Mouse (Mus musculus): ENCODE results near the gene Foxj2. TPM values are rescaled to one million over a fixed set of nuclear protein-coding genes. Genes with fewer than 3 reads are reported as not detected.

The Foxj2 gene
- polyA plus RNA-seq, 1 experiment from 2014 or later = 5.5 TPM

- H3K9ac ChIP-seq = peak within 1 kb of the TSS; percentile 68
- H3K4me1 ChIP-seq = peaks cover 4% of the 10 kb centered on the region; the same call in 1 of the 2 replicates
- WGBS = under 1% methylated on average over 46 of the region's 46 CpGs
- no peaks in the 10 kb centered on the region for H3K36me3 ChIP-seq
- peak; percentile 67 for ATAC-seq (ENCODE audit: low FRiP score, low read depth)
- H3K27me3 ChIP-seq (replicated peaks) = peaks cover 19% of the 10 kb centered on the region
- H3K4me2 ChIP-seq (replicated peaks) = peak within 1 kb of the TSS; percentile 95
- H3K4me3 ChIP-seq = peak within 1 kb of the TSS; percentile 51
- H3K27ac ChIP-seq = no peak within 1 kb of the TSS
- H3K9me3 ChIP-seq = no peaks in the 10 kb centered on the region
Measured at GRCm38 (mm10) chr6:122801301-122801800, 18.4 kb upstream of the Foxj2 start, which contains the start of gene Slc2a3. Gene Slc2a3, minus strand, starts transcription at chr6:122801640.

GRCm38 (mm10) chr6:122801801-122802514 is 17.8 kb upstream of the Foxj2 start:
- ATAC-seq (ENCODE audit: low FRiP score, low read depth) = peak; percentile 77
- 3% methylated on average over 34 of the region's 34 CpGs for WGBS
- Histone ChIP-seq H3K36me3 (no peaks in the 10 kb centered on the region), H3K9ac (peak overlapping the region; percentile 68), H3K4me2 (replicated peaks) (peak overlapping the region; percentile 95), H3K27me3 (replicated peaks) (peaks cover 19% of the 10 kb centered on the region), H3K27ac (no peak overlapping the region), H3K9me3 (no peaks in the 10 kb centered on the region), H3K4me1 (peaks cover 4% of the 10 kb centered on the region; the same call in 1 of the 2 replicates), H3K4me3 (peak overlapping the region; percentile 51)

- no peak overlapping the region for H3K9ac ChIP-seq
- 34% methylated on average over 5 of the region's 5 CpGs for WGBS
- H3K4me1 ChIP-seq = peaks cover 4% of the 10 kb centered on the region; the same call in 1 of the 2 replicates
- no peaks in the 10 kb centered on the region for H3K36me3 ChIP-seq
- H3K27me3 ChIP-seq (replicated peaks) = peaks cover 19% of the 10 kb centered on the region
- no peak overlapping the region for H3K4me3 ChIP-seq
- ATAC-seq (ENCODE audit: low FRiP score, low read depth) = no peak
- no peaks in the 10 kb centered on the region for H3K9me3 ChIP-seq
- no peak overlapping the region for H3K27ac ChIP-seq
- no peak overlapping the region for H3K4me2 ChIP-seq (replicated peaks)
Measured at GRCm38 (mm10) chr6:122804418-122804817, 15.3 kb upstream of the Foxj2 start.

DNA sequence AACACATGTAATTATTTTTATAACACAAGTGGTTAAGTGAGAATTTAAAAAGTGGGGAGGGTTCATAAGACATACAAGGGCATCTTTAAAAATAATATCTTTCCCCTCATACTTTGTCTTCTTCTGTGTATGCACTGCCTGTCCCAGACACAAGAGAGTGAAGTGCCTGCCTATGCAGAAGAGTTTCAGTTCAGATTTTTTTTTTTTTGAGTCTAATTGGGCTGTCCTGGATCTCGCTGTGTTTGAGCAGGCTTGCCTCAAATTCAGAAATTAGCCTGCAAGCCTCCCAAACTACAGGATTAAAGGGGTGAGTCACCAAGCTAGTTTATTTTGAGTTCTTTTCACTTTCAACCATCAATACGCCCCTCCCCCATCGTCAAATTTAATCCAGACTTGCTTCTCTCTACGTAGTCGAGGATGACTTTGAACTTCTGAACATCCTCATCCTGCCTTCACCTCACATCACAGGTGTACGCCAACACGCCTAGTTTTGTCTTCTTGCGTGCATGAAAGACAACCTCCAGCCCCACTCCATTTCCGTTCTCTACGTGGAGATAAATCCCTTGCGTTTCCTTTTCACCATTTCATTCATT is 9.6 kb upstream of the Foxj2 start:
- H3K27ac ChIP-seq = peak overlapping the region; percentile 65
- ATAC-seq (ENCODE audit: low FRiP score, low read depth) = peak; percentile 0; the same call in 1 of the 2 replicates
- H3K4me3 ChIP-seq = peak overlapping the region; percentile 70
- 2% methylated on average over 11 of the region's 11 CpGs for WGBS
- H3K27me3 ChIP-seq (replicated peaks) = no peaks in the 10 kb centered on the region
- no peaks in the 10 kb centered on the region for H3K9me3 ChIP-seq
- no peaks in the 10 kb centered on the region for H3K4me1 ChIP-seq
- peak overlapping the region; percentile 45 for H3K9ac ChIP-seq
- H3K36me3 ChIP-seq = no peaks in the 10 kb centered on the region
- peak overlapping the region; percentile 63 for H3K4me2 ChIP-seq (replicated peaks)

GRCm38 (mm10) chr6:122810615-122811279 is 9.0 kb upstream of the Foxj2 start:
- H3K27me3 ChIP-seq (replicated peaks) = no peaks in the 10 kb centered on the region
- H3K27ac ChIP-seq = peak overlapping the region; percentile 97
- peak overlapping the region; percentile 90 for H3K9ac ChIP-seq
- H3K4me1 ChIP-seq = no peaks in the 10 kb centered on the region
- WGBS = under 1% methylated on average over 30 of the region's 30 CpGs
- H3K9me3 ChIP-seq = no peaks in the 10 kb centered on the region
- peak overlapping the region; percentile 70 for H3K4me3 ChIP-seq
- H3K36me3 ChIP-seq = no peaks in the 10 kb centered on the region
- peak; percentile 100 for ATAC-seq (ENCODE audit: low FRiP score, low read depth)
- H3K4me2 ChIP-seq (replicated peaks) = peak overlapping the region; percentile 63

GRCm38 (mm10) chr6:122811280-122811652 is 8.4 kb upstream of the Foxj2 start:
- no peaks in the 10 kb centered on the region for H3K27me3 ChIP-seq (replicated peaks)
- no peaks in the 10 kb centered on the region for H3K36me3 ChIP-seq
- no peaks in the 10 kb centered on the region for H3K4me1 ChIP-seq
- ATAC-seq (ENCODE audit: low FRiP score, low read depth) = peak; percentile 95
- under 1% methylated on average over 38 of the region's 38 CpGs for WGBS
- peak overlapping the region; percentile 97 for H3K27ac ChIP-seq
- H3K9ac ChIP-seq = peak overlapping the region; percentile 90
- peak overlapping the region; percentile 70 for H3K4me3 ChIP-seq
- H3K4me2 ChIP-seq (replicated peaks) = peak overlapping the region; percentile 63
- H3K9me3 ChIP-seq = no peaks in the 10 kb centered on the region

DNA sequence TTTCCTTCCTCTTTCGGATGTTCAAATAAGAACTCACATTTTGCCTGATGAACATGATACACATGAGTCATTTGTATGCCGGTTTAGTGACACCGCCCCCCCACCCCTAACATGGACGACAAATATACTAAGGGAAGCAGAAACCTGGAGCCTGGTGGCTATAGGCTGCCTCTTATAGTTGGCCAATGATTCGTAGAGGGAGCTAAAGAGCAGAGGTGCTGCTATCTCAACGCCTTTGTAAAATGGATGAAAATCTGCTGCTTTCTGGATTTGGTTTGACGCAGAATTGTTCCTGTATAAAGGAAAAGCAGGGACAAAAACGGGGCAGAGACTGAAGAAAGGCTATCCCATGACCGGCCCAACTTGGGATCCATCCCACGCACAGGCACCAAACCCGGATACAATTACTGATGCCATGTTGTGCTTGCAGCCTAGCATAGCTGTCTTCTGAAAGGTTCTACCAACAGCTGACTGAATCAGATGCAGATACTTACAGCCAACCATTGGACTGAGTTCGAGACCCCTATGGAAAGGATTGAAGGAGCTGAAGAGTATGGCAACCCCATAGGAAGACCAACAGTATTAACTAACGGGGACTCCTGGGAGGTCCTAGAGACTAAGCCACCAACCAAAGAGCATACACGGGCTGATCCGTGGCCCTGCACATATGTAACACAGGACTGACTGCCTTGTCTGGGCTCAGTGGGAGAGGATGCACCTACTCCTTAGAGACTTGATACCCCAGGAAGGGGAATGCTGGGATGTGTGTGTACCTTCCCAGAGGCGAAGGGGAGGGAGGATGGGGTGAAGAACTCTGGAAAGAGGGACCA is 7.7 kb upstream of the Foxj2 start:
- Histone ChIP-seq H3K36me3 (no peaks in the 10 kb centered on the region), H3K4me1 (no peaks in the 10 kb centered on the region), H3K9me3 (no peaks in the 10 kb centered on the region), H3K9ac (0 out of 2 replicates have a peak overlapping the region, but pooled peaks have one; percentile 90), H3K27ac (peak overlapping the region; percentile 65; the same call in 1 of the 2 replicates), H3K4me3 (peak overlapping the region; percentile 70), H3K4me2 (replicated peaks) (peak overlapping the region; percentile 63), H3K27me3 (replicated peaks) (no peaks in the 10 kb centered on the region)
- ATAC-seq (ENCODE audit: low FRiP score, low read depth) = 0 out of 2 replicates have a peak, but pooled peaks have one; percentile 25
- 29% methylated on average over 16 of the region's 16 CpGs for WGBS

- no peak for ATAC-seq (ENCODE audit: low FRiP score, low read depth)
- Histone ChIP-seq H3K9me3 (no peaks in the 10 kb centered on the region), H3K9ac (no peak overlapping the region), H3K27me3 (replicated peaks) (no peaks in the 10 kb centered on the region), H3K4me3 (no peak overlapping the region), H3K27ac (no peak overlapping the region), H3K36me3 (no peaks in the 10 kb centered on the region), H3K4me2 (replicated peaks) (no peak overlapping the region), H3K4me1 (no peaks in the 10 kb centered on the region)
- 92% methylated on average over 4 of the region's 4 CpGs for WGBS
Measured at GRCm38 (mm10) chr6:122812716-122813115, 7.0 kb upstream of the Foxj2 start.

DNA sequence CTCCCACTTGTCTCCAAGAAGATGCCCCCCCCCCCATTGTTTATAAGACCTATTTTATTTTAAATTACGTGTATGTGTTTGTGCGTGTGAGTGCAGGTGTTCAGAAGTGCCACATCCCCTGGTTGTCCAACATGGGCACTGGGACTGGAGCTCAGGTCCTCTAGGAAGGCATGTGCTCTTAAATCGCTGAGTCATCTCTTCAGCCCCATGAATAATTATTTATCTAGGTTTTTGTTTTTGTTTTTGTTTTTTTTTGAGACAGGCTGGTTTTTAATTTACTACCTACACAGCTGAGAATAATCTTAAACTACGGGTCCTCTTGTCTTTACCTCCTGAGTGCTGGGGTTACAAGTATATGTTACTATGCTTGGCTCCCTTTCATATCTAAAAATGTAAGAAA is 6.1 kb upstream of the Foxj2 start:
- no peak overlapping the region for H3K9ac ChIP-seq
- H3K4me1 ChIP-seq = no peaks in the 10 kb centered on the region
- H3K36me3 ChIP-seq = no peaks in the 10 kb centered on the region
- H3K4me2 ChIP-seq (replicated peaks) = no peak overlapping the region
- no peaks in the 10 kb centered on the region for H3K27me3 ChIP-seq (replicated peaks)
- ATAC-seq (ENCODE audit: low FRiP score, low read depth) = no peak
- H3K27ac ChIP-seq = no peak overlapping the region
- H3K4me3 ChIP-seq = no peak overlapping the region
- 90% methylated on average over 4 of the region's 4 CpGs for WGBS
- no peaks in the 10 kb centered on the region for H3K9me3 ChIP-seq

DNA sequence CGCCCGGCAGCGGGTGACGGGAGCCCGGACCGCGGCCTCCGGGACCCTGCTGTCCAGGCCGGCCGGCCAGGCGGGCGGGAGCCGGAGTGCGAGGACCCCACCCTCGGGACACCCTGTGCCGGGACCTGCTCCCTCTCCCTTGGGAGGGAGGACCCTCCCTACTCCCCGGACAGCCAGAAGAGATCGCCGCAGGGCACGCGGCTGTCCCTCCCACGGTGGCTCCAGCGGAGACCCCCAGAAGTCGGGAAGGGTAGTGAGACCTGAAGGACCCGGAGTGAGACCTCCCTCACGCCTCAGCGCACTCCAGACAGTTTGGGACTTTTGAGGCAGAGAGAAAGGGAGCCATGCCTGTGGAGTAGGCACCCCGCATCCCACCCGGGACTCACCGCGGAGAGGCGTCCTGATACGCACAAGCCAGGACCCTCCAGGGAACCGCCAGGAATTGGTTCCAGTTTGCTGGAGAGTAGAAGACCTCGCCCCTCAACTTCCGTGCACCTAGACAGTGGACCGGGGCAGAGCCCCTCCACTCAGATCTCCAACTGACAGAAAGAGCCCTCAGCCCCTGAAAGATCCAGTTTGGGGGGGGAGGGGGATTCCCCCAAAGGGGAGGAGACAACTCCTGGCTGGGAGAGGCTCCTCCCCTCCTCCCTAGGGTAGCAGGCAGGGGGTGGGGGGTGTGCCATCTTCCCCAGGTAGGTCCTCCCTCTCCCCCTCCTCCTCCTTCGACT is 521 bp downstream of the Foxj2 start:
- peak overlapping the region; percentile 91 for H3K4me2 ChIP-seq (replicated peaks)
- 0 out of 2 replicates have a peak, but pooled peaks cover 2% of the 10 kb centered on the region for H3K27me3 ChIP-seq (replicated peaks)
- H3K9ac ChIP-seq = peak overlapping the region; percentile 93
- peaks cover 21% of the 10 kb centered on the region for H3K4me1 ChIP-seq
- WGBS = under 1% methylated on average over 38 of the region's 38 CpGs
- peak overlapping the region; percentile 15; the same call in 1 of the 2 replicates for H3K27ac ChIP-seq
- peak; percentile 73 for ATAC-seq (ENCODE audit: low FRiP score, low read depth)
- H3K4me3 ChIP-seq = peak overlapping the region; percentile 84
- no peaks in the 10 kb centered on the region for H3K9me3 ChIP-seq
- no peaks in the 10 kb centered on the region for H3K36me3 ChIP-seq
